Mouse (Mus musculus) C2C12 (cell line): Measurements from ENCODE around the gene Tjap1. TPM values are rescaled to one million over a fixed set of nuclear protein-coding genes. Genes with fewer than 3 reads are reported as not detected.
A peak's percentile ranks its signal among the peaks of the same experiment; 100 is the strongest.

Experiments
- H3K27me3 ChIP-seq: one replicate; pipeline ENCODE4 v1.6.1; 2011; ENCODE audit not compliant: control insufficient read depth, insufficient read depth, insufficient read length
- H3K36me3 ChIP-seq: one replicate; pipeline ENCODE4 v1.6.1; 2011; ENCODE audit not compliant: control insufficient read depth, insufficient read depth
- H3K4me3 ChIP-seq: one replicate; pipeline ENCODE4 v1.5.1; 2011; ENCODE audit warnings: mild to moderate bottlenecking, control low read depth; ENCODE audit not compliant: poor library complexity, insufficient read depth, severe bottlenecking
- H3K79me2 ChIP-seq: one replicate; pipeline ENCODE4 v1.6.1; 2011; ENCODE audit not compliant: control insufficient read depth, insufficient read depth
- H3K79me3 ChIP-seq: one replicate; pipeline ENCODE4 v1.6.1; 2011; ENCODE audit warnings: low read depth, control low read depth
- H3ac ChIP-seq: one replicate; pipeline ENCODE3; 2011; ENCODE audit warnings: low read depth; ENCODE audit not compliant: control insufficient read depth, insufficient read length
- CEBPB ChIP-seq: IDR thresholded peaks from one replicate; pipeline ENCODE4 v1.6.1; 2011; ENCODE audit warnings: low read depth, mild to moderate bottlenecking, control low read depth, moderate library complexity
- CTCF ChIP-seq: IDR thresholded peaks from one replicate; pipeline ENCODE4 v1.5.1; 2011; ENCODE audit not compliant: control insufficient read depth, insufficient read depth, insufficient read length
- FOSL1 ChIP-seq: IDR thresholded peaks from one replicate; pipeline ENCODE4 v1.8.0; 2011; ENCODE audit warnings: mild to moderate bottlenecking, low read length; ENCODE audit not compliant: poor library complexity, insufficient read depth, severe bottlenecking
- MAX ChIP-seq: IDR thresholded peaks from one replicate; pipeline ENCODE4 v1.6.1; 2011; ENCODE audit warnings: mild to moderate bottlenecking, control low read depth
- MYOD1 ChIP-seq: IDR thresholded peaks from one replicate; pipeline ENCODE4 v1.6.1; 2011; ENCODE audit warnings: low read depth; ENCODE audit not compliant: control insufficient read depth, insufficient read length
- MYOG ChIP-seq: IDR thresholded peaks from one replicate; pipeline ENCODE4 v1.6.1; 2011; ENCODE audit not compliant: control insufficient read depth, insufficient read length; ENCODE audit errors: extremely low read depth
- USF1 ChIP-seq: IDR thresholded peaks from one replicate; pipeline ENCODE4 v1.6.1; 2011; ENCODE audit warnings: low read depth, mild to moderate bottlenecking, control low read depth, moderate library complexity
- polyA plus RNA-seq: library from polyadenylated mRNA; unstranded; fragments of >200 nt; fragmentation: generic; extraction: Trizol; gene quantifications from one replicate; pipeline ENCODE4 v1.2.1, GENCODE M21; 2012; ENCODE audit warnings: missing spikeins

Tjap1 gene
- polyA plus RNA-seq, 1 experiment: 79.3 TPM

GRCm38 (mm10) chr17:46285407-46285806 lies 2.6 kb upstream of the Tjap1 start:
- Histone ChIP-seq H3K79me2 (peaks cover 22% of the 10 kb centered on the region), H3ac (no peak overlapping the region), H3K4me3 (no peak overlapping the region), H3K79me3 (peaks cover 22% of the 10 kb centered on the region), H3K36me3 (peaks cover 6% of the 10 kb centered on the region), H3K27me3 (no peaks in the 10 kb centered on the region)
- no peak for TF ChIP-seq MAX
- no peak for TF ChIP-seq MYOG
- no peak for TF ChIP-seq CTCF
- TF ChIP-seq CEBPB: no peak
- no peak for TF ChIP-seq FOSL1
- TF ChIP-seq MYOD1: no peak
- TF ChIP-seq USF1: no peak

GRCm38 (mm10) chr17:46284653-46285052 lies 1.8 kb upstream of the Tjap1 start:
- Histone ChIP-seq H3ac (no peak overlapping the region), H3K79me3 (peaks cover 29% of the 10 kb centered on the region), H3K4me3 (no peak overlapping the region), H3K36me3 (peaks cover 13% of the 10 kb centered on the region), H3K27me3 (no peaks in the 10 kb centered on the region), H3K79me2 (peaks cover 30% of the 10 kb centered on the region)
- TF ChIP-seq MAX: no peak
- TF ChIP-seq MYOD1: peak; percentile 81

- Histone ChIP-seq H3K79me3 (peaks cover 37% of the 10 kb centered on the region), H3K27me3 (no peaks in the 10 kb centered on the region), H3K36me3 (peaks cover 21% of the 10 kb centered on the region), H3ac (no peak overlapping the region), H3K4me3 (no peak overlapping the region), H3K79me2 (peaks cover 37% of the 10 kb centered on the region)
- peak; percentile 14 for TF ChIP-seq MYOD1
- no peak for TF ChIP-seq MYOG
Observed at GRCm38 (mm10) chr17:46283911-46284310, 1.1 kb upstream of the Tjap1 start.

GRCm38 (mm10) chr17:46283140-46283539 lies 314 bp upstream of the Tjap1 start:
- H3K27me3 ChIP-seq: no peaks in the 10 kb centered on the region
- H3K36me3 ChIP-seq: peaks cover 28% of the 10 kb centered on the region
- peaks cover 45% of the 10 kb centered on the region for H3K79me2 ChIP-seq
- H3ac ChIP-seq: no peak overlapping the region
- no peak overlapping the region for H3K4me3 ChIP-seq
- H3K79me3 ChIP-seq: peaks cover 39% of the 10 kb centered on the region
- no peak for TF ChIP-seq MYOD1
- TF ChIP-seq FOSL1: no peak
- TF ChIP-seq CTCF: no peak
- TF ChIP-seq MAX: no peak
- no peak for TF ChIP-seq MYOG
- no peak for TF ChIP-seq USF1
- no peak for TF ChIP-seq CEBPB

- peak overlapping the region; percentile 38 for H3ac ChIP-seq
- H3K36me3 ChIP-seq: peaks cover 42% of the 10 kb centered on the region
- peaks cover 62% of the 10 kb centered on the region for H3K79me3 ChIP-seq
- peaks cover 77% of the 10 kb centered on the region for H3K79me2 ChIP-seq
- H3K4me3 ChIP-seq: no peak overlapping the region
- H3K27me3 ChIP-seq: no peaks in the 10 kb centered on the region
- TF ChIP-seq USF1 (no peak), MYOD1 (no peak), FOSL1 (no peak), CEBPB (no peak), MYOG (no peak), CTCF (no peak), MAX (no peak)
Observed at GRCm38 (mm10) chr17:46278011-46278765, 4.6 kb downstream of the Tjap1 start.

- TF ChIP-seq MAX: peak; percentile 53
- no peak for TF ChIP-seq FOSL1
- Histone ChIP-seq H3K79me3 (peaks cover 66% of the 10 kb centered on the region), H3ac (peak overlapping the region; percentile 62), H3K79me2 (peaks cover 83% of the 10 kb centered on the region), H3K27me3 (no peaks in the 10 kb centered on the region), H3K36me3 (peaks cover 45% of the 10 kb centered on the region), H3K4me3 (no peak overlapping the region)
Observed at GRCm38 (mm10) chr17:46277586-46277985, 5.2 kb downstream of the Tjap1 start.
